Mouse (Mus musculus): ENCODE data around the gene Gipr.
A peak's percentile ranks its signal among the peaks of the same experiment; 100 is the strongest.

Gipr gene

DNA sequence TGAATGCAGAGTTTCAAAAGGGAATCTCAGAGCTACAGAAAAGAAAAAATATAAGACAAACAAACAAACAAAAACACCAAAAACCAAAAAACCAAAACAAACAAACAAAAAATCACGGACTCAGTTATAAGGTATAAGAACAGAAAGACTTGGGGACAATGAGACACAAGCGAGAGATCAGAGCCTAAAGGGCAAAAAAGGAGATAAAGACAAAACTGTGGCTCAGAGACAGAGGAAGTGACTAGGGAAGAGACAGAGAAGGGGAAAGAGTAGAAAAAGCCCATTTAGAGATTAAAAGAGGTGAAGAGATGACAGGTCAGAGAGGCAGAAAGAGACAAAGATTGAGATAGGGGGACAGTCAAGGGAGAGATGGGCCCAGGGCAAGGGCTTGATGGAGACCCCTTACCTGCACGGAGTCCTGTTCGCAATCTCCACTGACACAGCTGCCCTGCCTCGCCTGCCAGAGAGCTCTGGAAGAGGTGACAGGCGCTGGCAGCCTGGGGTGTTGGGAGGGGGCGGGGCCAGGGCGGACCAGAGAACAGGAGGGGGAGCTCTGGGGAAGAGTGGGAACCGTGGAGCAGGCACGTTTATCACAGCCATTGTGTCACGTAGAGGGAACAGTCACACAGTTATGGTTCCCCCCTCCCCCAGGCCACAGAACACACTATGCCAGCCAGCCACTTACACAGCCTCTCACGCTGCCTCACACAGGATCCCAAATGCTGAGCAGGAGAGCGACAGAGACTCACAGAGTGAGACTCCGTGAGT is at the start of gene Gipr:
Gene Gipr, minus strand, starts transcription at position 472 of the 768 bp plus-strand sequence.
- DNase-seq (ENCODE audit: low spot score), result no peak

DNA sequence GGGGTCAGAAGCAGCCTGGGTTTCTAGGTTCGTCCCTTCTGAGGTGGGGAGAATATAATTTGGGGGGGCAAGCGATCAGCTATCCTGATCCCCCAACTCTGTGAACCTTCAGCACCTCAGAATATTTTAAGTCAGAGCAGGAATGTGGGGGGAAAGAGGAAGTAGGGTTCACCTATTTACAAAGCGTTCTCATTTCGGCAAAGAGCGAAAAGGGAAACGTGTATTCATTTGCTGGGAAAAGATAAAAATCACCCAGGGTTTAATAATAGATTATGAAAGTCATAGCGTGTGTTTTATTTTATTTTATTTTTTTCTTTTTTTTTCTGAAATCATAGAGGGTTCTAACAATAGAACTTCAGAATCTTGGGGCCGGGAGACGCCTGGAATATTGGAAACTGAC is 49.0 kb upstream of the Gipr start:
- DNase-seq (ENCODE audit: low spot score), result no peak

DNA sequence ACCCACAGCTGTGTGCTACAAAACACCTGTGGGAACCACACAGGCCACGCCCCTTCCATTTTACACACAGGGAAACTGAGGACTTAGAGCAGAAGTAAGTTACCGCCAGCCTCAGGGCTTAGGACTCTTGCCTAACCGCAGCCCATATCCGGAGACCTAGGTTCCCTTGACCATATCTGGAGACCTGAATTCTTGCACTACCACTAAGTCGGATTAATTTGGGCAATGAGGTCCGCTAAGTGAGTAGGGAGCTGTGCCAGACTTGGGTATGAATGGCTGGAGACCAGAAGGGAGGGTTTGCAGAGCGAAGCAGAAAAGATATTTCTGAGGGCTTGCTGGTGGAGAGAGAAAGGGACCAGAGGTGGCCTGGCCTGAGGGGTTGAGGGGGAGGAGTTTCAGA is 48.4 kb upstream of the Gipr start:
- DNase-seq (ENCODE audit: low spot score), result no peak

DNA sequence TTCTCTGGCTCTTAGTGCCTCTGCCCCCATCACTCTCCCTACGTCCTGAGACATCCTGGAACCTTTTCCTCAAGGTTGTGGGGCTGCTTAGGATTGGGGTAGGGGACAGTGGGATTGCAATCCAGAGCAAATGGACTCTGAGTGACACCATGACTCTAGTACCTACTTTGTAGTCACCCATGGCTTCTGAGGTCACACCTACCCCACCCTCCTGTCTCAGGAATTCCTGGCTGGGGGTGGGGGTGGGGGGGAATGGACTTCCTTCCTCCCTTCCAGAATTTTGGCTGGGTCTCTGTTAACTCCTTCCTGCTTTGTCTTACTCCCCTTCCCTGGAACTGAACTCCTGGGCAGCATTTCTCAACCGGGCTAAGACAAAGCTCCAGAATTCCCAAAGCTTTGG is 47.5 kb upstream of the Gipr start:
- no peak for DNase-seq (ENCODE audit: low spot score)

DNA sequence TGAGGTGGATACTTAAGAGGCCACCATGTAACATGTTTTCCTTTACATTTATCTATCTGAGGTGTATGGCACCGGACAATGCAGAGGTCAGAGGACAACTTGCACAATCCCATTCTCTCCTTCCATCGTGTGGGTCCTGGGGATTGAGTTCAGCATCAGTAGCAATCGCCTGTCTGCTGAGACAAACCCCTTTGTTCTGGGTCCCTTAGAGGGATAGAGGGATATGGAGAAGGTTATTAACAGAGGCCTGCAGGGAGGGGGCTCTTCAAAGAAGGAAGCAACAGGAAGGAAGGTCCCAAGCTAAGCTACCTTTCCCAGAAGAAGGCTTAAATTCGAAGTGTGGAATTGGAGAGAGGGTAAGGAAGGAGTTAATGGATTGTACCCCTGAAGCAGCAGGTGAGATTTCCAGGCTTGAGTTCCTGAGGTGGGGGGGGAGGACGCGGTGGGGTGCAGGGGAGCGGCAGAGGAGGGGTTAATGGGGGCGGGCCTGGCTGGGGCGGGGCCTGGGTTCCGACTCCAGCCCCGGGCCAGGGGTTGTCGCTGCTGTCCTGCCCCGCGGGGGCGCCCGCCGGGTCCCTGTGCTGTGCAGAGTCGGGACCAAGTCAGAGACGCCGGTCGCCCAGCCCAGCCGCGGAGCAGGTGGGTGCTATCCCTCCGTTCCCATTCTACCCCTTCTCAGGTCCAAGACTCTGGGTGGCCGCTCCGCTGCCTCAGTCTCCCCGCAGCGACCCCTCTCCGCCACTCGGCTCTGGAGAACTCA is 46.2 kb upstream of the Gipr start, which contains the start of gene Gpr4:
Gene Gpr4, plus strand, starts transcription at position 543 of the 760 bp plus-strand sequence.
- no peak for DNase-seq (ENCODE audit: low spot score)

DNA sequence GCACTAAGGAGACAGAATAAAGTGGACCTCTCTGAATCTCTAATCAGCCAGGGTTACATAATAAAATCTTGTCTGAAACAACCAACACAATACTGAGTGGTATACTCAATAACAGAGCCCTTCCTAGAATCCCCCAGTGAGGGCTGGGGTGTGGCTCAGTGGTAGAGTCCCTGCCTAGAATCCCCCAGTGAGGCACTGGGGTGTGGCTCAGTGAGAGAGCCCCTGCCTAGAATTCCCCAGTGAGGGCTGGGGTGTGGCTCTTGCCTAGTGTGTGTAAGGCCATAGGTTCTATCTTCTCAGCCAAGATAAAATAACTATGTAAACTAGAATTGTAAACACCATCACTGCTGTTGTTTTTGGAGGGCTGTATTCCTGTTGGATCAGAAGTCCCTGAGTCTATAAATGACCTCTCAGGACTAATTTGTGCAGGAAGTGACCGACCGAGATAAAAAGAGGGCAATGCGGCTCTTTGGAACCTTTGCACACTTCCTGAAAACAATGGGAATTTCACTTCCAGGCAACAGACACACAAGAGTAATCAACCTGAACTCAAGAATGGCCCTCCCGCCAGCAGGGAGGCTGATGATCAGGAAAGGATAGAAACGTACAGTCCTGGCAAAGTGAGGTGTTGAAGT is 45.2 kb upstream of the Gipr start:
- no peak for DNase-seq (ENCODE audit: low spot score)

DNA sequence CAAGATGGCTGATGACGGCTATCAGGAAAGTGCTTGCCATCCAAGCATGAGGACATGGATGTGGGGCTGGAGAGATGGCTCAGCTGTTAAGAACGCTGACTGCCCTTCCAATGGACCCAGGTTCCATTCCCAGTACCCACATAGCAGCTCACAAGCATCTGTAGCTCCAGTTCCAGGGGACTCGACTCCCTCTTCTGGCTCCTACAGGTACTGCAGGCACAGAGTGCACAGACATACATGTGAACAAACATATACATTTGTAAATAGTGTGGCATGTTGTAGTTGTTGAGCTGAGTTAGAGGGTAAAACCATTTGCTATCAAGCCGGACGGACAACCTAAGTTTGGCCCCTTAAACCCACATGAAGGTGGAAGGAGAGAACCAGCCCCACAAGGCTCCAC is 44.1 kb upstream of the Gipr start:
- no peak for DNase-seq (ENCODE audit: low spot score)

DNA sequence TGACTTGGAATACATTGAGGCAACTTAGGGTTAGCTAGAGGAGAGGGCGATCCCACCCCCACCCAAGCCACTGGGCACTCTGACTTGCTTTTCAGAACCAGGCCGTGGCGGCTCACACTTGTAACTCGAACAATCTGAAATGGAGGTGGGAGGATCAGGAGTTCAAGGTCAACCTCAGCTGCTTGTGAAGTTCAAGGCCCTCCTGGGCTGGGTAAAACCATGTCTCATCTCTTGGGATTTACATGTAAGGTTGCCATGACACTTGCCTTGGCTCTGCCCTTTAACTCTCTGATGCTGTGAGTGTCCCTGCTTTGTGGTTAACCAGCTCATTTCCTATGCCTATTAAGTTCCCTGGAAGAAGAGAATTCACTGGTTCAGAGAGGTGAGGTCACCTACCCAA is 43.6 kb upstream of the Gipr start:
- DNase-seq (ENCODE audit: low spot score), result no peak

DNA sequence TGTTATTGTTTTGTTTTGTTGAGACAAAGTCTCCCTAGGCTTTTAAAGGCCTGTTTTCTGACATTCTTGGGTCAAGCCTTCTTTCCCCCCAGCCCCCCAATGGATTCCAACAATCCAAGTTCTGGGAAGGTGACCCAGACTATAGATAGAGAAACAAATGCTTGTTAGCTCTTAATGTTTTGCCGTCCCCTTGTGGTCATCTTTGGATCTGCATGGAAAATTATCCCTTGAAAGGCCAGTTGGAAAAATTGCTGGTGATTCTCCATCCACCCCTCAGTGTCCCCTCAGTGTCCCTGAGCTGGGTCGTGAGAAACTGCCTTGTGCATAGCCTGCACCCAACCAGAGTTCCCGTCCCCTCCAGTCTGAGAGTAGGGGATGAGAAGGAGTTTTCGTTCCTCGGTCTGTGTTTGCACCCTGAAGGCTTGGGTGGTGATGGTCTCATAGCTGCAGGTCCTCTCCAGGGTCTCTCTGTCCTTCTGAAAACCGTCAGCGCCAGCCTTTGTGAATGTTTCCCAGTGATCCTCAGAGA is 43.1 kb upstream of the Gipr start:
- no peak for DNase-seq (ENCODE audit: low spot score)

DNA sequence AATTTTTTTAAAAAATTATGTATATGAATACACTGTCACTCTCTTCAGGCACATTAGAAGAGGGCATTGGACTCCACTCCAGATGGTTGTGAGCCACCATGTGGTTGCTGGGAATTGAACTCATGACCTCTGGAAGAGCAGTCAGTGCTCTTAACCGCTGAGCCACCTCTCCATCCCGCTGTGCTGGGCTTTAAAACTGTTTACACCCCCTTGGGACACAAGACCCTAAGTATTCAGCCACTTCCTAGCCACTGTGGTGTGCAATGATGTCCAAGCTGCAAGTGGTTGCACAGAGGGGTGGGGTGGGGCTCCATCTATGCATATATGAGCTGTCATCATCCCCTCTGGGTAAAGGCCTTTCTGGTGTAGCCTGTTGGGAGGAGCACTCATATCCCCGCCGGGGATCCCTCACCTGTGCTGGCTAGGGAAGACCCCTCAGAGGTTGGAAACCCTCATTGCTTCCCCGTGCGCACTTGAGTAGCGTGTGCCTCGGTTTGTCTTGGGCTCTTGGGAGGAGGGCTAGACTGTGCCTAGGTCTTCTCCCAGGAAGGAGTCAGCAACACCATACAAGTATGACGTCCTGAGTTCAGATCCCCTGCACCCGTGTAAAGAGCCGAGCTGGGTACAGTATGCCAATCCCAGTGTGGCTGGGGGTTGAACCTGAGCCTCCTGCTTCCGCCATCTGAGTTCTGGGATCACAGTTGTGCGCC is 42.4 kb upstream of the Gipr start:
- no peak for DNase-seq (ENCODE audit: low spot score)

DNA sequence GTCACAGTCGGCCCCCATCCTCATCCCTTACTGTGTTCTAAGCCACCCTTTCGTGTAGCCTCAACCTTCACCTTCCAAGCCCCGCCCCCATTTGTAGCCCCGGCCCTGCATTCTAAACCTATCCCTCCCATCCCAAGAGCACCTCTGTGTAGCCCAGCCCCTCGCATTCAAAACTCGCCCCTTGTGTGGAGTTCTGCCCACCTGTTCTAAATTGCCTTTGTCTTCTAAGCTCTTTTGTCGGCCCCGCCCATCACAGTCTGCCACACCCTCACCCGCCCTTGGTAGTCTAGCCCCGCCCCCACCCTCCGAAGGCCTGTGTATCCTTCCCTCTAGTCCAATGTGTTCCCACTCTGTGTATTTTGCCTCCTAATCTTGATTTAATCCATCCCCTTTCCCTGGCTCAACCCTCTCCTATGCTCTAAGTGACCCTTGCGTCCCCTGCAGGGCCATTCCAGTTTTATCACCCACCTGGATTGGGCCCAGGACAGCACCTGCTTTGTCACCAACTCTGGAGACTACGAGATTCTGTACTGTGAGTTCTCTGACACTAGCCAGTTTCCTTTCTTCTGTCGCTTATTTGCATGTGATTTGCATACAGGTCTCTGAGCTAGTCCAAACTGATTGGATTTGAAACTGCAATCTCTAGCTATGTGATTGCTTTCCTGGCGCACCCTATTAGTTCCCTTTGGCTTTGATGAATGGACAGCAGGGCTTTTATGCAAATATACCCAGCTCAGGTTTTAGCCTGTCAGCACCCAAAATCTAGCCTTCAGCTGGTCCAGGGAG is 36.3 kb upstream of the Gipr start:
- no peak for DNase-seq (ENCODE audit: low spot score)

DNA sequence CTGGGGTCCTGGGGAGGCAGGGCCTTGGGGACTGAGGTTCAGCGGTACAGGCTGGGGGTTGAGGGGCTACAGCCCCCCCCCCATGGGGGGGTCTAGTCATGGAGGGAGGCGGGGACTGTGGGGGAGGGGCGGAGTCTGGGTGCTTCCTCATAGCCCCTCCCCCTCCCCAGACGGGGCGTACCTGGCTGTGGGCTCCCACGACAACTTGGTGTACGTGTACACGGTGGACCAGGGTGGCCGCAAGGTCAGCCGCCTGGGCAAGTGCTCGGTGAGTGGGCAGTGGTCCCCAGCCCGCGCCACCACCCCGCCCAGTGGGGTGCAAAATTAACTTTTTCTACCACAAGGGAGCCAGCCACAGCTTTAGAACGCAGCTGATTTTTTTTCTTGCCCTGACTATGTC is 35.7 kb upstream of the Gipr start:
- DNase-seq (ENCODE audit: low spot score), result no peak

DNA sequence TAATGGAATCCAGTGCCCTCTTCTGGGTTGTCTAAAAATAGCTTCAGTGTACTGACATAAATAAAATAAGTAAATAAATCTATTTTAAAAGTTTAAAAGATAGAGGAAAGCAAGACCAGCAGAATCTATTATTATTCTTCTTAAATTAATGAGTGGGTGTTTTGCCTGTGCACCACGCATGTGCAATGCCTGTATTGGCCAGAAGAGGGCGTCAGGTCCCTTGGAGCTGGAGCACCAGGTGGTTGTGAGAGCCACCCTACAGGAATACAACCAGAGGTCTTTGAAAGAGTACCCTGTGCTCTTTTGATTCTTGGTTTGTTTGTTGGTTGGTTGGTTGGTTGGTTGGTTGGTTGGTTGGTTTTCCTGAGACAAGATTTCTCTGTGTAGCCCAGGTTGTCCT is 32.1 kb upstream of the Gipr start:
- no peak for DNase-seq (ENCODE audit: low spot score)

DNA sequence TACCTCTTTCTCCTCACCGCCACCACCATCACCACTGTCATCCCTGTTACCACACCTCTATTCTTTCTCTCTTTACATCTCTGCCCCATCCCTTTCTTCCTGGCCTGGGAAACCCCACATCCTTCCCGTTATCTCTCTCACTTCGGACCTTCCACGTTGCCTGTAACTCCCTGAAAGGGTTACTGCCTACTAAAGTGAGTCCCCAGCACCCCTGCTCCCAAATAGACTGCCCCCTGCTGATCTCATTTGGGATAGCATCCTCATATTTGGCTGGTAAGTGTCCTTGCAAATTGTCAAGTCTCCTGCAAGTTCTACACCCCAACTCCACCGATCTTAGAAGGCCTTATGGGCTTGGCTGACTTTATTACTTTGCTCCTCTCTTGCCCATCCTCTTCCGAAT is 30.7 kb upstream of the Gipr start:
- DNase-seq (ENCODE audit: low spot score), result no peak

DNA sequence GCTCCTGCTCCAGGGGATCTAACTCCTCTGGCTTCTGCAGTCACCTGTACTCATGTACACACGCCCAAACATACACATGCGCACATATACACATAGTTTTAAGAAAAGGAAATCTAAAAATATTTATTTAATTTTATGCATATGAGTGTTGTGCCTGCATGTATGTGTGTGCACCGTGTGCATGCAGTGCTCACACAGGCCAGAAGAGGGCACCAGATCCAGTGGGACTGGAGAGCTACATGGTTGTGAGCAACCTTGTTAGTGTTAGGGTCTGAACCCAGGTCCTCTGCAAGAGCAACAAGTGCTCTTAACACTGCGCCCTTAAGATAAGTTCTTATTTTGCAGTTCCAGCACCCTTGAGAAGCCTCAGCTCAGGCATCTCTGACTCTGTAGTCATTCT is 28.7 kb upstream of the Gipr start:
- no peak for DNase-seq (ENCODE audit: low spot score)

DNA sequence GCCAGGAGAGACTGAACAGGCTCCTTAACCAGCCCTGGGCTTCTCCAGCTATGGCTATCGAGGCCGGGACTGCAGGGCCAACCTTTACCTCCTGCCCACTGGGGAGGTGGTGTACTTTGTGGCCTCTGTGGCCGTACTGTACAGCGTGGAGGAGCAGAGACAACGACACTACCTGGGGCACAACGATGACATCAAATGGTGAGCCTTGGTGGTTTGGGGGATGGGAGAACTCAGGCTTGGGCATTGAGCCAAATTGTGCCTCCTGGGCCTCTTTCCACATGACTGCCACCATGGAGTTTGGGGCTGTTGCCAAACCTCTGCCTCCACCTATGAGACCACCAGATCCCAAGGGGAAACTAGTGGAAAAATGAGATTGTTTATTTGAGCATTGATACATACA is 18.8 kb upstream of the Gipr start:
- no peak for DNase-seq (ENCODE audit: low spot score)

DNA sequence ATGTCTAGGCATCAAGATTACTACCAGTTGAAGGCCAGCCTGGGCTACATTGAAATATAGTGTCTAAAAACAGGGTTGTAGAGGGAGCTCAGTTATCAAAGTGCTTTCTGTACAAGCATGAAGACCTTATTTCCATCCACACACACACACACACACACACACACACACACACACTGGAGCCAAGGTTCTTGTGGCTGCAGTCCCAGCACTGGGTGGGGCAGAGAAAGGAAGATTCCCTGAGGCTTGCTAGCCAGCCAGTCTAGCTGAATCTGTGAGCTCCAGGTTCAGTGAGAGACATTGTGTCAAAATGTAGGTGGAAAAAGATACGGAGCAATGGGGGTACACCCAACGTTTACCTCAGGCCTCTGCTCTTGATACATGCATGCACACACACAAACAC is 18.3 kb upstream of the Gipr start:
- no peak for DNase-seq (ENCODE audit: low spot score)

DNA sequence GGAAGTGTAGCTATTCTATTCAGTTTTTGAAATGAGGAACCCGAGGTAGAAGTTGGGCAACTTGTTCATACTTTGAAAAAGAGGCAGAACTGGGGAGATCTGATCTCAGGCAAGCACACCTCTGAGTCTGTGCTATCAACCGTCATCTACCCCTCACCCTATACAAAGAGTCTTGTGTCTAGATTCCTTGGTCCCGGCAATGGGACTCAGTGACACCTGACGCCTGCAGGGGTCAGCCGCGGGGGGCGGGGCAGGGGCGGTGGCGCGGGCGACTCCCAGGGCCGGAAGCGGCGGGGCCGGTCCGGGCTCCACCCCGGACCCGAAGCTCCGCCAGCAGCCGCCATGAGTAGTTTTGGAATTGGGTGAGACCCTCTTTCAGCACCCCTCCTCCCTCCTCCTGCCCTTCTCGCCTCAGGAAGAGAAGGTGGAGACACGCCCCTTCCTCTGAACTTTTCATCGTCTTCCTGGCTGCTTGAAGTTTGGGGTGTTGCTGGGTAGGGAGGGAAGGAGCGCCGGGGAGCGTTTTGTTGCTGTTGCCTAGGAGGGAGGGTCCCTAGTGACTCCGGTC is 15.0 kb upstream of the Gipr start:
- DNase-seq (ENCODE audit: low spot score), result no peak

DNA sequence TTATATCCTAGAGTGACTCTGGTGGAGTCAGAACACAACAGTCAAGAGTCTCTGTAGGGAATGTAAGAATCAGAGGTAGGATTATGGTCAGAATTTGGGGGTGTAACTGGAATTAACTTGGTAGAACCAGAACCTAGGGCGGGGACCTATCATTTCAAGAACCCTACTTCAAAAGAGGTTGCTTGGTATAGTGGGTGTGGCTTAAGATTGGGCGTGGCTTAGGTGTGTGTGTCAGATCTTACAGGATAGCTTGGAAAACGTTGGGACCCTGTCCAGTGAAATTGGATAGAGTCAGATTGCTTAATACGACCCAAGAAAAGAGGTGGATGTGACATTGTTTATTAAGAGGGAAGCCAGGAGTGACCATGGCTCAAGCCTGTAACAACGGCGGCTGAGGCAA is 14.0 kb upstream of the Gipr start:
- DNase-seq (ENCODE audit: low spot score), result no peak

DNA sequence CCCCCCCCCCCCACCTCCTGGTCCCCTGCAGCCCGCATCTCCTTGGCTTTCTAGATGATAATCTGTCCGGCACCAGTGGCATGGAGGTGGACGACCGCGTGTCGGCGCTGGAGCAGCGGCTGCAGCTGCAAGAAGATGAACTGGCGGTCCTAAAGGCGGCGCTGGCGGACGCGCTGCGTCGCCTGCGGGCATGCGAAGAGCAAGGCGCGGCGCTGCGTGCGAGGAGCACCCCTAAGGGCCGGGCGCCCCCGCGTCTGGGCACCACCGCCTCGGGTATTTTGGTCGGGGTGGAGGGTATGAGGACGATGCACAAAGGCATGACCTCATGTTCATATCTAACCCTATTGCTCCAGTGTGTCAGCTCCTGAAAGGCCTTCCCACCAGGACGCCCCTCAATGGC is 13.2 kb upstream of the Gipr start:
- no peak for DNase-seq (ENCODE audit: low spot score)

DNA sequence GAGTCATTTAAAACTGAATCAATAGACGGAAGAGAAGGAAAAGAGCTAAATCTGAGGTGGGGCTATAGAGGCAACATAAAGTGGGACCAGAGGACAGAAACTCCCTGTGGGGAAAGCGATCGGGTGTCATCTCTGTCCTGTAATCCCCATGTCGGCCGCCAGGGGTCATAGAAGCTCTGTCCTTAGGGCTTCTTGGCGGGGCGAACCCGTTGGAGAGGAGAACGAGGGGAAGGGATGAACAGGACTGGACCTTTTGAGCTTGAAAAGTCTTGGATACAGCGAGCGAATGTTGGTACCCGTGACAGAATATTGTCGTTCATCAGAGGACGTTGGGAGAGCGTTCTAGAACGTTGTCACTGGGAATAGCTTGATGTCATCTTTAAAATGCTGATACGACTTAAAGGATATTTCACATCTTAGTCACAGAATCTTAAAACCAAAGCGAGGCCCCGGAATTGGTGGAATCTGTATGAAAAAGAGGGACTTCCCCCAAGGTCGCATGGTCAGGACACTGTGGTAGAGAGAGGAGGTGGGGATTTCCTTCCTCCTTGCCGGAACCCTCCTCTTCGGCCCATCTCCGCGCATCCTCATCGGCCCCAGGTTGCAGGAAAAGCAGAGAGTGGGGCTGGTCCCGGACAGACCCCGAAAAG is 12.6 kb upstream of the Gipr start:
- DNase-seq (ENCODE audit: low spot score), result peak; percentile 77
